8 mouse cellular contexts compared by ENCODE assay signal in the genomic region with DNA sequence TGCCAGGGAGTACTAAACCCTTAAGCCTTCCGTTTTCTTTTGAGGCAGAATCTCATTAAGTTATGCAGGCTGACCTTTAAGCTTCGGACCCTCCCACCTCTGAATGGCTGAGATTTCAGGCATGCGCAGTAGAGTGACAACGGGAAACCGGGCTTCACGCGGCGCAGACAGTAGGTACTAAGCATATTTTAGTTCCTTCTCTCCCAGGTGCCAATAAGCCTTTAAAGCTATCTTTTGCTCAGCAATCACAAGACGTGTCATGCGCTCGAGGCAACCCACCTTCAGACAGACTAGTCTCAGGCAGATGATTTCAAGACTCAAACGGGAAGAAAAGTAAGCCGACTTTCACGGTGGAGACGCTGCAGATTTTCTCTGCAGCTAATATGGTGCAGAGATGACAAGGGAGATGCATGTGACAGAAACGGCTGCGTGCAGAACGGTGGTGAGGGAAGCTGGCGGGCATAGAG. TPM values are rescaled to one million over a fixed set of nuclear protein-coding genes. Genes with fewer than 3 reads are reported as not detected.
A peak's percentile ranks its signal among the peaks of the same experiment; 100 is the strongest.
DNase-seq lines count a peak whose midpoint lies in the region; ATAC-seq and TF ChIP-seq lines count a peak whose summit lies in the region.
"Had no signal": no experiment of that assay in that cellular context is flagged by ENCODE, and none has a peak within 500 bp of the region (broad histone marks: within the 10 kb centered on the region; RNA-seq: fewer than 3 reads in every experiment).

No protein-coding gene starts in this region.

- H3K4me3 ChIP-seq in forebrain, postnatal 0 days (ENCODE audit: low read depth, low read length), result peak overlapping the region; percentile 45
- peak overlapping the region; percentile 52 for H3K4me3 ChIP-seq in intestine, embryonic 16.5 days (ENCODE audit: low read length)
- H3K4me3 ChIP-seq in midbrain, embryonic 10.5 days, result peak overlapping the region; percentile 62
- peak overlapping the region; percentile 36 for H3K4me3 ChIP-seq in stomach, embryonic 14.5 days (ENCODE audit: low read depth, low read length)

- H3K36me3 ChIP-seq in forebrain, postnatal 0 days (ENCODE audit: insufficient read depth), result no peaks in the 10 kb centered on the region
- H3K36me3 ChIP-seq in intestine, embryonic 16.5 days (ENCODE audit: control insufficient read depth, insufficient read depth, low read length), result no peaks in the 10 kb centered on the region
- no peaks in the 10 kb centered on the region for H3K36me3 ChIP-seq in midbrain, embryonic 10.5 days
- H3K36me3 ChIP-seq in stomach, embryonic 14.5 days (ENCODE audit: control insufficient read depth, insufficient read depth, low read length), result no peaks in the 10 kb centered on the region

- peak; percentile 78 for ATAC-seq in forebrain, postnatal 0 days
- peak; percentile 85 for ATAC-seq in intestine, embryonic 16.5 days
- ATAC-seq in stomach, embryonic 14.5 days (ENCODE audit: insufficient number of reproducible peaks, insufficient read depth, low FRiP score, low read depth), result no peak

- no peaks in the 10 kb centered on the region for H3K27me3 ChIP-seq in forebrain, postnatal 0 days (ENCODE audit: insufficient read depth, low read length)
- H3K27me3 ChIP-seq in intestine, embryonic 16.5 days (replicated peaks; ENCODE audit: control insufficient read depth, insufficient read depth, low read length), result no peaks in the 10 kb centered on the region
- H3K27me3 ChIP-seq in midbrain, embryonic 10.5 days (ENCODE audit: low read depth, poor library complexity, severe bottlenecking), result peaks cover 33% of the 10 kb centered on the region
- H3K27me3 ChIP-seq in stomach, embryonic 14.5 days (ENCODE audit: control insufficient read depth, insufficient read depth, low read length), result no peaks in the 10 kb centered on the region

- peak overlapping the region; percentile 48 for H3K9ac ChIP-seq in forebrain, postnatal 0 days
- H3K9ac ChIP-seq in intestine, embryonic 16.5 days (ENCODE audit: low read depth, low read length), result peak overlapping the region; percentile 63
- H3K9ac ChIP-seq in stomach, embryonic 14.5 days (replicated peaks; ENCODE audit: low read depth, low read length), result peak overlapping the region; percentile 14

- H3K4me2 ChIP-seq in forebrain, postnatal 0 days (ENCODE audit: low read depth), result peak overlapping the region; percentile 68
- peak overlapping the region; percentile 89 for H3K4me2 ChIP-seq in intestine, embryonic 16.5 days (ENCODE audit: low read depth, low read length)
- H3K4me2 ChIP-seq in stomach, embryonic 14.5 days (replicated peaks; ENCODE audit: low read depth, low read length), result peak overlapping the region; percentile 65

- WGBS in forebrain, postnatal 0 days, result 2% methylated on average over 19 of the region's 19 CpGs
- WGBS in intestine, embryonic 16.5 days, result under 1% methylated on average over 19 of the region's 19 CpGs
- WGBS in midbrain, embryonic 10.5 days, result under 1% methylated on average over 19 of the region's 19 CpGs
- under 1% methylated on average over 19 of the region's 19 CpGs for WGBS in stomach, embryonic 14.5 days

- H3K9me3 ChIP-seq in forebrain, postnatal 0 days (ENCODE audit: low read length), result no peaks in the 10 kb centered on the region
- H3K9me3 ChIP-seq in intestine, embryonic 16.5 days (ENCODE audit: control insufficient read depth, low read length), result no peaks in the 10 kb centered on the region
- no peaks in the 10 kb centered on the region for H3K9me3 ChIP-seq in midbrain, embryonic 10.5 days (replicated peaks)
- H3K9me3 ChIP-seq in stomach, embryonic 14.5 days (ENCODE audit: control insufficient read depth, low read depth, low read length), result no peaks in the 10 kb centered on the region

- peak overlapping the region; percentile 80 for H3K27ac ChIP-seq in forebrain, postnatal 0 days (ENCODE audit: low read depth, low read length)
- H3K27ac ChIP-seq in intestine, embryonic 16.5 days (ENCODE audit: low read length), result peak overlapping the region; percentile 57; the same call in 1 of the 2 replicates
- H3K27ac ChIP-seq in midbrain, embryonic 10.5 days (replicated peaks), result peak overlapping the region; percentile 61
- no peak overlapping the region for H3K27ac ChIP-seq in stomach, embryonic 14.5 days (ENCODE audit: low read length)

- DNase-seq in ZHBTc4 (ENCODE audit: low read depth, low spot score), result peak; percentile 89
- peak; percentile 40 for DNase-seq in cerebellum, adult 11-12 months
- peak; percentile 86 for DNase-seq in forebrain, postnatal 0 days
- DNase-seq in left cerebral cortex, postnatal 10 days (ENCODE audit: extremely low spot score in 1 of 2, low spot score in 2 of 2), result peak; percentile 46 to 65
- peak; percentile 74 for DNase-seq in midbrain, embryonic 10.5 days (ENCODE audit: low spot score)

- TF ChIP-seq CTCF in forebrain, postnatal 0 days (IDR thresholded peaks at IDR 0.05; ENCODE audit: low read depth), result no peak

- intact Hi-C loops in left cerebral cortex, postnatal 10 days (cut with DNase I), result no loop called here

- 0 out of 2 replicates have a peak, but pooled peaks cover 5% of the 10 kb centered on the region for H3K4me1 ChIP-seq in forebrain, postnatal 0 days (ENCODE audit: insufficient read depth)
- peaks cover 2% of the 10 kb centered on the region; the same call in 1 of the 2 replicates for H3K4me1 ChIP-seq in intestine, embryonic 16.5 days (ENCODE audit: control insufficient read depth, insufficient read depth, low read length)
- H3K4me1 ChIP-seq in midbrain, embryonic 10.5 days, result peaks cover 20% of the 10 kb centered on the region
- H3K4me1 ChIP-seq in stomach, embryonic 14.5 days (ENCODE audit: control insufficient read depth, insufficient read depth, low read length), result peaks cover 6% of the 10 kb centered on the region; the same call in 1 of the 2 replicates

RNA-seq across cellular contexts. Expression of a gene that starts 9.4 kb away (rescaled TPM):
- 241 and 262 TPM in 2 replicates for total RNA-seq in forebrain, postnatal 0 days (2014; rRNA removed)
- polyA plus RNA-seq in forebrain, postnatal 0 days (2015; fragmentation: Nextera tagmentation; extraction: Ambion mirVana), result 99.1 and 110 TPM in 2 replicates
- polyA plus RNA-seq in intestine, embryonic 16.5 days (2015; fragmentation: Nextera tagmentation; extraction: Ambion mirVana), result 29.5 and 35.1 TPM in 2 replicates
- 100 to 1,000 TPM; 322 to 328 TPM for total RNA-seq in left cerebral cortex, postnatal 10 days (2021)
- 26.9 and 37.6 TPM in 2 replicates for polyA plus RNA-seq in midbrain, embryonic 10.5 days (2016; fragmentation: Nextera tagmentation; extraction: Ambion mirVana)
- 42.7 and 49.0 TPM in 2 replicates for polyA plus RNA-seq in stomach, embryonic 14.5 days (2014; fragmentation: Nextera tagmentation; extraction: Ambion mirVana)

RNA-seq across cellular contexts. Expression of a gene that starts 59.6 kb away (rescaled TPM):
- total RNA-seq in forebrain, postnatal 0 days (2014; rRNA removed), result 0.62 and 0.92 TPM in 2 replicates
- 0.97 and 1.8 TPM in 2 replicates for polyA plus RNA-seq in forebrain, postnatal 0 days (2015; fragmentation: Nextera tagmentation; extraction: Ambion mirVana)
- 0.18 TPM in 1 of 2 replicates, not detected in the other for polyA plus RNA-seq in intestine, embryonic 16.5 days (2015; fragmentation: Nextera tagmentation; extraction: Ambion mirVana)
- 1 to 10 TPM; 4.1 to 4.8 TPM for total RNA-seq in left cerebral cortex, postnatal 10 days (2021)
- polyA plus RNA-seq in midbrain, embryonic 10.5 days (2016; fragmentation: Nextera tagmentation; extraction: Ambion mirVana), result 0.12 TPM in 1 of 2 replicates, not detected in the other
- polyA plus RNA-seq in stomach, embryonic 14.5 days (2014; fragmentation: Nextera tagmentation; extraction: Ambion mirVana), result 0.21 TPM in 1 of 2 replicates, not detected in the other
- total RNA-seq: hematopoietic stem cell, adult 5-6 weeks had no signal
